In genomic region chr11:65786160-65786559, GRCm38 (mm10) we compare ENCODE assay signal across 1 mouse cellular context.
TF ChIP-seq lines count a peak whose summit lies in the region.

No protein-coding gene starts in this region.

TF ChIP-seq in MEL, 35 proteins besides CTCF, POLR2A, EP300 and RAD21 (continued from another document):
- TF ChIP-seq MAZ (IDR thresholded peaks at IDR 0.05; ENCODE audit: low read depth, low read length) (0 out of 2 replicates have a peak, but pooled peaks have one; percentile 57), ZKSCAN1 (IDR thresholded peaks at IDR 0.05; ENCODE audit: low read depth, low read length) (no peak), MEF2A (IDR thresholded peaks at IDR 0.05; ENCODE audit: extremely low read depth, insufficient replicate concordance, low read depth, low read length, poor library complexity, severe bottlenecking) (no peak), NRF1 (IDR thresholded peaks at IDR 0.05; ENCODE audit: insufficient read depth, low read depth, low read length, poor library complexity, severe bottlenecking) (no peak), USF1 (IDR thresholded peaks at IDR 0.05; ENCODE audit: low read depth, low read length) (peak; percentile 82), NELFE (IDR thresholded peaks at IDR 0.05; ENCODE audit: low read depth, low read length) (no peak)
